Mouse (Mus musculus) ovary, postnatal 10 days (tissue): ENCODE results near the gene Rhobtb3.

Source experiments
- DNase-seq: peaks from one replicate; pipeline ENCODE4 v3.0.0; 2022; ENCODE audit warnings: low spot score

The Rhobtb3 gene

GRCm38 (mm10) chr13:75943189-75944043 is at the start of gene Rhobtb3:
Gene Rhobtb3, minus strand, starts transcription at chr13:75943925.
- DNase-seq = peak; percentile 73

DNA sequence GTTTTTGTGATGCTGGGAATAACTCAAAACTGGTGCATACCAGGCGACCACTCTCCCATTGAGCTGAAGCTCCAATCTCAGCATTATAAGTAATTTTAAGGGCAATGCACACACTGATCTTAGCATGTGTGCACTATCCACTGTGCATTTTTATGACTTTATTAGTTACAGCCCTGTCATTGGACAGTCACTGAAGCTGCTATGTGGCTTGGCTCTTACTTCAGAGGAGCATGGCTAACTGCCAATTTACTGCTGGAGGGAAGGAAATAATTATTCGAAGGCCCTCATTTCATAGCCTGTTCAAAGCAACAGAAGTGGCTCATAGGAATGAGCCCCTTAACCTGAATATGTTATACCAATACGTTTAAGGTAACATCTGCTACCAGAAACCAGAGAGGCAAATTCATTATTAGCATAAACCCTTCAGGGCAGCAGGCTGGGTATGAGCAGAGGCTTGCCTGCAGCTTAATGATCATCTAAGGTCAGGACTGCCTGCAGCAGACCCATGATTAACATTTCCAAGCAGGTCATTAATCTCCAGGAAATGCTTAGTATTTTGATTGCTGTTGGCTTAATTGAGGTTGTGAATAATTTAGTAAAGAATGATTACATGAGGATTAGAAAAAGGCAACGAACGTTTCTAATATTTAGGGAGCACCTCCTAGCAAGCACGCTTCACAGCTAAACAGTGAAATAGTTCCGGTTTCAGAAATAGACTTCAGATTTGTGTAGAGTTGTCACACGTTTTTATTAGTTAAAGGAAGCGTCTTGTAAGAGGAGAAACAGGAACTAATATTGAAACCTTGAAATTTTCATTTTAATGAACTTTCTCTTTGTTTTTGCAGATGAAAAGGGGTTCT is 48.7 kb upstream of the Rhobtb3 start:
- DNase-seq = no peak

DNA sequence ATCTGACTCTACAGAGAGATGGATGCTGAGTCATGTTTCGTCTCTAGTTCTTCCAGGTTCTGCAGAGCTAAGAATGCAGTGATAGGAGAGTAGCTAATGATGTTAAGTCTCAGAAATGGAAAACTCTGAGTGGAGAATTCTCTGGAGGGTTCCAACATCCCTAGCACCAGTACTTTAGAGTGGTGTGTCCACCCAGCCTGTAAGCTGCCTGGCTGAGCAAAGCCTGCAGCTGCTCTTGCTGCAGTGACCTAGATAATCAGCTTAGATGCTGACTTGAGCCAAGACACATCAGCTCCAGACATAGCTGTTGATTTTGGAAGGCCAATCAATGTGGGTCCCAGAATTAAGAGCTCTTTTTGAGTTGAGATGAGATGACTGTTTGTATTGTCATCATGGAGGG is 44.4 kb upstream of the Rhobtb3 start:
- no peak for DNase-seq

- no peak for DNase-seq
These were observed 38.2 kb upstream of the Rhobtb3 start for GRCm38 (mm10) chr13:75981901-75982300.

DNA sequence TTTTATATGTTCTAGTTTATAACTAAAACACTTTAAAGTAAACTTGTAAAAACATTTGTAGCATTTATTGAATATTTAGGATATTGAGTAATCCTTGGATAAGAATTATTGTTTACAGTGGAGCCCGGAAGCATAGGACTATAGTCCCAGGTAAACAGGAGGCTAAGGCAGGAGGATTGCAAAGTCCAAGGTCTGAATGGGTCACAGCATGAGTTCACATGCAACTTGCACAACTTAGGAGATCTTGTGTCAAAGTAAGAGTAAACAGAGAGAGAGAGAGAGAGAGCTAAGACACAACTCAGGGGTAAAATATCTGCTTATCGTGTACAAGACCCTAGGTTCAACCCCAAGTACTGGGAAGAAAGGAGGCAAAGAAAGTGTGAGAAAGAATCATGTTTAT is 32.9 kb upstream of the Rhobtb3 start:
- DNase-seq = no peak

DNA sequence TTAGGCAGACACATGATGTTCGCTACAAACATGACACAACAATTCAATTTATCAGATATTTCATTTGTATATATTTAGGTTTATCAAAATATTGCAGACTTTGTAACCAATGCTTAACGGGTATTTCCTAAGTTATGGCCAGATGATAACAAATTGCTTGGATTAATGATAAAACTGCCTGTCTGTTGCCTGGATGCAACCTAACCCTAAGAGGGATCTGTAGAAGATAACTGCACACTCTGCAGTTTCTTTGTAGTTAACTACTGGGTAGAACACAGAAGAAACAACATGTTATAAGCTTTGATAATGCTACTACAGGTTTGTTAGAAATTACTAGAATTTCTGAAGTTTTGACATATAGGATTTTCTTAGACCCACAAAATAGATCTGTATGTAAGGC is 32.5 kb upstream of the Rhobtb3 start:
- DNase-seq = no peak

DNA sequence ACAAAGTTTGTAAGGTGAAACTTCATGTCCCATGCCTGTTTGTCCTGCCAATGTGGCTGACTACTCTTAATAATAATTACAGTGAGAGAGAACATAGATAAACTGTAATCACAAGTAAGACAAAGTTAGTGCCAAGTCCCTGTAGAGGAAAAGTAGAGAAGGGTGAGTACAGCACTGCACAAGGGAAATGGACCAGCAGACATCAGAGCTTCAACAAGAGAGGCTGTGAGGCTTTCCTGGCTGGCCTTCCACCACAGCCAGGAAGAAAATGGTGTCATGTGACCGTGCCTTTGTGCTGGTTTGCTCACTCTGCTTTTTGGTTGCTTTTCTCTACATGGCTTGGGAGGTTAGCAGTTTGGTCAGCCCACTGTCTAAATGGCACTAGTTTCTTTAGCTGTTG is 31.9 kb upstream of the Rhobtb3 start:
- DNase-seq = no peak

DNA sequence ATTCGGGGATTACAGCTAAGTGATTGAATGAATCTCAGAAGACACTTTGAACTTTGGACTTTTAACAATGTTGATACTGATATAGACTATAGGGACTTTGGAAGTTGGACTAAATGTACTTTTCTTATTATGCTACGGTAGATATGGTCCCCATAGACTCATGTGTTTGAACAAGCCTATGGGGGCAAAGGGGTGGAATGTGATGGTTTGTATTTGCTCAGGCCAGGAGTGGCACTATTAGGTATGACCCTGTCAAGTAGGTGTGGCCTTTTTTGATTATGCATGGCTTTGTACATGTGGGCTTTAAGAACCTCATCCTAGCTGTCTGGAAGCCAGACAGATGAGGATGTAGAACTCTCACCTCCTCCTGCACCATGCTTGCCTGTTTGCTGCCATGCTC is 30.8 kb upstream of the Rhobtb3 start:
- no peak for DNase-seq

DNA sequence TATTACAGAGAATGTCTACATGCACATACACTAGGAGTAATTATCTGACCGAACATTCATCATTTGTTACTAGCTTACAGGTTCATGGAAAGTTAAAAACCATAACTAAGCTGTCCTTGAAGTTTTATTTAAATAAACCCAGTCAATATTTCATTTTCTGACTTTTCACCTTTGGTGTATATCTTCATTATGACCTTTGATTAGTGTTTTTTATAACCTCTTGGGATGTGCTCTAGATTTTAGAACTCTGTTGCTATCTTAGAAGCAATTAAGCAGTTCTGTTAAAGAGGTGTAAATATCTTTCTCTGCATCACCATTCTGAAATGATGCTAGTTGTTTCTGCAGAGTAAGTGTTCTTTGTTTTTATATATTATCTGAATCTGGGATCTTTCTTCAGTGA is 23.1 kb upstream of the Rhobtb3 start, which contains the start of gene Spata9:
Spata9 (plus strand) TSS at position 301 of the 400 bp plus-strand sequence.
- DNase-seq = no peak

DNA sequence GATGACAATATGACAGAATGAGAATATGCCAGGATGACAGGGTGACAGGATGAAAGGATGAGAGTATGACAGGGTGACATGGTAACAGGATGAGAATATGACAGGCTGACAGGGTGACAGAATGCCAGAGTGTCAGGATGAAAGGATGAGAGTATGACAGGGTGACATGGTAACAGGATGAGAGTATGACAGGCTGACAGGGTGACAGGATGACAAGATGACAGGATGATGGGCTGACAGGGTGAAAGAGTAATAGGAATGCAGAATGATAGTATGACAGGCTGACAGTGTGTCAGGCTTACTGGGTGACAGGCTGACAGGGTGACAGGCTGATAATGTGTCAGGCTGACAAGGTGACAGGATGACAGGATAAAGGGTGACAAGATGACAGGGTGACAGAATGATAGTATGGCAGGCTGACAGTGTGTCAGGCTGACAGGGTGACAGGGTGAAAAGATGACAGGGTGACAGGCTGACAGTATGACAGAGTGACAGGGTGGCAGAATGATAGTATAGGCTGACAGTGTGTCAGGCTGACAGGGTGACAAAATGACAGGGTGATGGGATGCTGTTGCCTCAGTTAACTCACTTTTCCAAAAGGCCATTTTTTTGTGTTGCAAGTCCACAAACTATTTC is 11.8 kb upstream of the Rhobtb3 start:
- DNase-seq = no peak

- no peak for DNase-seq
These were observed 6.6 kb upstream of the Rhobtb3 start for GRCm38 (mm10) chr13:75950295-75950694.

DNA sequence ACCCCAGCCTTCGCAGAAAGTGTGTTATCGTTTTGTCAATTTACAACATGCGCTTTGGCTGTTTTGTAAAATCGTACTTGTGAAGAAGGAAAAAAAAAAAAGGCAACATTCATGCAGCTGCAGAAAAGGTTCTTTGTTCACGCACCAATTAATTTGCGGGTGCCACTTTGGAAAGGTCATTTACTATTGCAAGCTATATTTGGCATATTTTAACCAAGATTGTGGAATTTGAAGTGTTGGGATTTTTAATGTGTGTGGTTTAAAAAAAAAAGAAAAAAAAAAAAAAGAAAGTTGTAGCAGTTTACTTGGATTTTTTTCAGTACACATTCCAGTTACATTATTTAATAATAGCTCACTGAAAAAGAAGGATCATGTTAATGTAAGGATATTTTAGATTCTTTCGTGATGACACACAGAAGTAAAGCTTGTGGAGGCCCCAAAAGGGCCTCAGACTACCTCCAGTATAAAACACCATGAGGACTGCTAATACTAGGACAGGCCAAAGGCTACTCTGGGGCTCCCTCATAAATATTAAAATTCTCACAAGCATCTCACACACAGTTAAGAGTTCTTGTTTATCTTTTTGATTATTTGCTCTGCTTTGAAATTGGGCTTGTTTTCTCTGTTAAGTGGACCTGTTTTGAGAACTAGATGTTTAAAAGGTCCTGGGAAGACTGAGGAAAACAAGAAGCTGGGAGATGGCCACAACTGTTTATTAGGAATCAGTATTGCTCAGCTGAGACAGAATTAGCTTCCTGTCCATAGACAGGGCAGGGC is 507 bp upstream of the Rhobtb3 start:
- DNase-seq = no peak

DNA sequence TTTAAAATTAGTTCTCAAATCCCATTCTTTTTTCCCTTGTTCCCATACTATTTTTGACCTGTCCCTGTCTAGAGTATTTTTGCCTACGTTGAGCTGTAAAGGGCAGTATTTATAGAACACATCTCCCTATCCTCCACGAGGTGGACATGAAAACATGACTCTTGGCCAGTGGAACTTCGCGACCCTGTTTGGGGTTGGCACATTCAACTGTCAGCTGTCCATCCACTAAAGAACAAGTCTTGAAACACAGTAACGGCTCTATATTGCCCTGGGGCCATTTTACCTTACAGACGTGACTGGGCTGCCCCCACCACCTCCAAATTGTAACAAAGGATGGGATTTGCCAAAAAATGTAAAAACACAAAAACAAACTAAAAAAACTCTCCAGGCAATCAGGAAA is 994 bp downstream of the Rhobtb3 start:
- no peak for DNase-seq

- DNase-seq = no peak
These were observed 2.0 kb downstream of the Rhobtb3 start for GRCm38 (mm10) chr13:75941518-75942295.

GRCm38 (mm10) chr13:75940791-75941517 is 2.8 kb downstream of the Rhobtb3 start:
- DNase-seq = no peak

- DNase-seq = no peak
These were observed 4.9 kb downstream of the Rhobtb3 start for GRCm38 (mm10) chr13:75938866-75939265.

GRCm38 (mm10) chr13:75933287-75933686 is 10.4 kb downstream of the Rhobtb3 start:
- no peak for DNase-seq

DNA sequence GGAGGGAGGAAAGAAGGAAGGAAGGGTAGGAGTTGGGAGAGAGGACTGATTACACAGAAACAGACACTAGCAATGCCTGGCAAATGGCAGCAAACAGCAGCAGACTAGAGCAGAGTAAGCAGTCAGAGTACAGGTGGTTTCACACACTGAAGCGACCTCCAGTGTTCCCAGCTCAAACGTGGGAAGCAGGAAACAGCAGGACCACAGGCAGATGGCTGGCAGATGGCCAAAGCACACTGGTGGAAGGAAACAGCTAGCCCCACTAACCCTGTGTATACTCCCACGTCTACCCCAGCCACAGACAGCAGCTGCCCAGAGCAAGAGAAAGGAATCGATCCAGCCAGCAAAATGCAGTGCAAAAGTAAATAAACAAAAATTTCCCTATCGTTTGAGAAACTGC is 12.7 kb downstream of the Rhobtb3 start:
- no peak for DNase-seq

- no peak for DNase-seq
These were observed 13.1 kb downstream of the Rhobtb3 start for GRCm38 (mm10) chr13:75930660-75931059.

- DNase-seq = no peak
These were observed 13.7 kb downstream of the Rhobtb3 start for GRCm38 (mm10) chr13:75930023-75930422.
